Mouse (Mus musculus) bone marrow, adult 2 months (tissue): ENCODE measurements around the gene Nup160. TPM values are rescaled to one million over a fixed set of nuclear protein-coding genes. Genes with fewer than 3 reads are reported as not detected.

ENCODE experiments used
- H3K27ac ChIP-seq: fragments of 200-500 bp; 2 replicates; pipeline ENCODE4 v1.5.1; 2012; ENCODE audit warnings: low read depth, mild to moderate bottlenecking, control low read depth, inconsistent platforms, low read length; ENCODE audit not compliant: control insufficient read depth, poor library complexity, insufficient read depth
- H3K4me1 ChIP-seq: fragments of 200-500 bp; 2 replicates; pipeline ENCODE4 v1.6.1; 2011; ENCODE audit warnings: low read length; ENCODE audit not compliant: control insufficient read depth, insufficient read depth
- H3K4me3 ChIP-seq: fragments of 200-500 bp; replicated peaks from 2 replicates; pipeline ENCODE3; 2011; ENCODE audit warnings: mild to moderate bottlenecking, low read depth, low read length, control low read depth; ENCODE audit not compliant: control insufficient read depth
- CTCF ChIP-seq: fragments of 200-500 bp; IDR thresholded peaks from 2 replicates; pipeline ENCODE4 v1.5.1; 2011; ENCODE audit warnings: low read length, control low read depth; ENCODE audit not compliant: control insufficient read depth, insufficient read depth
- POLR2A ChIP-seq: fragments of 200-500 bp; IDR thresholded peaks from 2 replicates; pipeline ENCODE4 v1.6.1; 2011; ENCODE audit warnings: low read depth, mild to moderate bottlenecking, control low read depth, low read length, borderline replicate concordance; ENCODE audit not compliant: control insufficient read depth
- WGBS: fragments of 180-500 bp; shearing (Covaris S2); methylation state at CpG from one replicate; pipeline ENCODE4 v1.1.7; 2018; 5-methylcytosine and 5-hydroxymethylcytosine counted together
- polyA plus RNA-seq: library from polyadenylated mRNA; stranded (reverse); fragments of >200 nt; gene quantifications from 2 replicates; pipeline ENCODE4 v1.2.4, GENCODE M21; 2011; ENCODE audit warnings: low replicate concordance; ENCODE audit not compliant: missing spikeins, insufficient read depth, insufficient read length

Nup160 gene
- polyA plus RNA-seq, 1 experiment, result 12.9 TPM

DNA sequence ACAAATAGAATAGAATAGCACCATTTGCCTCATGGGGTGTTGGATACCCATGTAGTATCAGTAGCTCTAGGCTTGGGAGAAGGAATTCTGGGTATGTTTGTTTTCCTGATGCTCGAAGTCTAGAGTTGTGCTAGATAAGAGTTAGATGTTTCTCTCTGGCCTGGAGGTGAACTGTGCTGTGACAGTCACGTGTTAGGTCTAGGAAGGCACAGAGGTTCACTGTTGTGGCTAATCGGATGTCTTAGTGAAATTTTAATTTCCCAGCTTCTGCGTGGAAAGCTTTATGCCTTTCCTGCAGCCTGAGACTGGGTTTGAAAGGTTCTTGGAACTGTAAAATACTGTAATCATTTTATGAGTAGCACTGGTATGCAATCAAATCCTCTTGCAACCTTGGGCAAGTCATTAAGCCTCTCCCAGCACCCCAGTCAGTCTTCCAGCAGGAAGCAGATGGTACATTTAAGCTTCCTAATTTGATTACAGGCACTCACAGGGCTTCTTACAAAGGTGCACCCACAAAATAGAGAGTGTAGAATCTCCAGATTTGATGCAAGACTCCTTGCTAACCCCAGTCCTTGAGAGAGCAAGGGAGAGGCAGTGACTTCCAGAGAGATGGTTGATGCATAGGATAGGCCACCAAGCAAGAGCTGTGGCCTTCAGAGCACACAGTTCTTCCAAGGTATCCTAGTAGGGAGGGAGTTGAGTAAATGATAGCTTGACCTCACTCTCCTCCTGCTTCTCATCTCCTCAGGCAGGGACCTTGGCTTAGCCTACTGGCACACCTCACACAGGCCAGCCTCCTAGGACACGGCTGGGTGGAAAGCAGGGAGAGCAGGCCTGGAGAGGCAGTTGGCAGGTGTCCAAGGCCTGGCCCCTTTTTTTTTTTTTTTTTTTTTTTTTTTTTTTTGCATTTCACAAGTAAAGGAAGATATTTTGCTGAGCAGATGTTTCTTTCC lies 37.0 kb upstream of the Nup160 start:
- TF ChIP-seq POLR2A, result no peak
- no peak for TF ChIP-seq CTCF
- WGBS, result 64% methylated on average over 5 of the region's 5 CpGs
- H3K27ac ChIP-seq, result no peak overlapping the region

DNA sequence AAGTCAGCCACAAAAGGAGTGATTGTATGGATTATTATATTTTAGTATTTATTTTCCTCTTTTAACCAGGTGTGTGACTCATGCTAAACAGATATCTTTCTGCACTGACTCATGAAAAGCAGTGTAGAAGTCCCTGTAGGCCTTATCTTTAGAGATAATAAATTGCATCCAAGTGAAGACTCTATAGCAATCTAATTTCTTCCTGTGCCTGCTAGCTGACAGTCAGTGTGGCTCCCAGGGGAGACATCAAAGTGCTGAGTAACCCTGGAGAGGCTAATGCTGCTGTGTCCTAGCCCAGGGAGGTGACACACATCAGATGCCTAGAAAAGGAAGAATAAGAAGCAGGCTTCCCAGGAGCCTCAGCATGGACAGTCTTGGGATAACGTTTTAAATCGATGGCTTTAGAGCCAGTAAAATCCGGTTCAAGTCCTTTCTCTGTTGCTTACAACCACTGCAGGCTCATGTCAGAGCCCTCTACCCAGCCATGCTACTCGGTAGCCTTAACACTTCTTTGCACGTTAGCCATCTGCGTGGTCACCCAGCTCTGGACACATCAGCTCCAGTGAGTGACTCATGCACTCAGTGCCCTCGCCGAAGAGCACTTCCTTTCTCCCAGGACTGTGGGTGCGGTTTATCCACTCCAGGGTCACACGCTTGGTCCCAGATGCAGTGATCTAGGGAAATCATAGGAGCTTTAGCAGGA lies 35.9 kb upstream of the Nup160 start:
- Histone ChIP-seq H3K4me3 (no peak overlapping the region), H3K4me1 (peaks cover 5% of the 10 kb centered on the region), H3K27ac (peak overlapping the region; percentile 28)
- 56% methylated on average over 10 of the region's 10 CpGs for WGBS
- TF ChIP-seq CTCF (no peak), POLR2A (no peak)

More for the DNA sequence above, 37.0 kb upstream of the Nup160 start:
- Histone ChIP-seq H3K4me3 (no peak overlapping the region), H3K4me1 (peaks cover 8% of the 10 kb centered on the region)

- H3K4me1 ChIP-seq, result peaks cover 5% of the 10 kb centered on the region
- no peak overlapping the region for H3K27ac ChIP-seq
- no peak for TF ChIP-seq POLR2A
- no peak for TF ChIP-seq CTCF
- WGBS, result 49% methylated on average over 4 of the region's 4 CpGs
- no peak overlapping the region for H3K4me3 ChIP-seq
Measured at GRCm38 (mm10) chr2:90641710-90642039, 35.3 kb upstream of the Nup160 start.

GRCm38 (mm10) chr2:90647084-90647483 lies 29.9 kb upstream of the Nup160 start:
- no peak overlapping the region for H3K4me3 ChIP-seq
- 57% methylated on average over 6 of the region's 6 CpGs for WGBS
- TF ChIP-seq CTCF (no peak), POLR2A (no peak)
- H3K4me1 ChIP-seq, result peaks cover 1% of the 10 kb centered on the region; the same call in 1 of the 2 replicates
- H3K27ac ChIP-seq, result no peak overlapping the region

- no peak overlapping the region for H3K4me3 ChIP-seq
- H3K27ac ChIP-seq, result no peak overlapping the region
- TF ChIP-seq POLR2A (no peak), CTCF (no peak)
- 80% methylated on average over 3 of the region's 3 CpGs for WGBS
- H3K4me1 ChIP-seq, result peaks cover 1% of the 10 kb centered on the region; the same call in 1 of the 2 replicates
Measured at GRCm38 (mm10) chr2:90649405-90649804, 27.6 kb upstream of the Nup160 start.

DNA sequence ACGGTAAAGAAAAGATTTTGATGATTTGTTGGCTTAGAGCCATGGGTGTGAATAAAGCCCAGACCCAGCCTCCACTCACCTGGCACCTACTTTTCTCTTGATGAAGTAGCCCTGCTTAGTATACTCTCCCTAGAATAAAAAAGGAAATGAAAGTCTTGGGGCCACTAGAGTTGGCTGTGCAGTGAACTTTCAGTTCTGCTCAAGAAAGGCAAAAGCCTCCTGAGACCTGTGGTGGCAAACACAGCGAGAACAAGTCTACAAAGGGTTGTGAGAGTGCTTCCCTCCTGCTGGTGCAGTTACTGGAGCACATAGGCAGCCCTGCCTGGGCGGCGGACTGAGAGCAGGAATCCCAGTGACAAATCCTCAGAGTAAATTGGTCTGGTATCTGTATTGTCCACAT lies 27.1 kb upstream of the Nup160 start:
- TF ChIP-seq POLR2A (no peak), CTCF (no peak)
- Histone ChIP-seq H3K27ac (no peak overlapping the region), H3K4me3 (no peak overlapping the region), H3K4me1 (peaks cover 2% of the 10 kb centered on the region)
- 31% methylated on average over 4 of the region's 4 CpGs for WGBS

GRCm38 (mm10) chr2:90652101-90652500 lies 24.9 kb upstream of the Nup160 start:
- no peak overlapping the region for H3K4me3 ChIP-seq
- no peak for TF ChIP-seq CTCF
- no peak for TF ChIP-seq POLR2A
- no peak overlapping the region for H3K27ac ChIP-seq
- WGBS, result 6% methylated on average over 9 of the region's 10 CpGs
- peaks cover 5% of the 10 kb centered on the region for H3K4me1 ChIP-seq

GRCm38 (mm10) chr2:90652993-90653392 lies 24.0 kb upstream of the Nup160 start:
- no peak for TF ChIP-seq POLR2A
- no peak for TF ChIP-seq CTCF
- Histone ChIP-seq H3K4me1 (peaks cover 5% of the 10 kb centered on the region), H3K4me3 (no peak overlapping the region), H3K27ac (no peak overlapping the region)
- WGBS, result 40% methylated on average over 4 of the region's 4 CpGs

GRCm38 (mm10) chr2:90655449-90655848 lies 21.6 kb upstream of the Nup160 start:
- Histone ChIP-seq H3K4me3 (no peak overlapping the region), H3K27ac (no peak overlapping the region), H3K4me1 (peaks cover 4% of the 10 kb centered on the region)
- TF ChIP-seq POLR2A, result no peak
- no peak for TF ChIP-seq CTCF
- 8% methylated on average over 6 of the region's 6 CpGs for WGBS
